Mouse (Mus musculus) frontal cortex, postnatal 36 days (tissue): ENCODE data around the gene Gm14226.
"Not testable (repeated sequence)": the region's sequence is repeated elsewhere in the genome, so short reads cannot be mapped to it uniquely, and the experiment has no call there.

ENCODE experiments used
- DNase-seq, 2 experiments: peaks; one replicate each; pipeline ENCODE4 v3.0.0; 2022; ENCODE audit warnings: low spot score in 2 of 2

Gene Gm14226

GRCm38 (mm10) chr2:155018251-155018755 lies at the start of gene Gm14226:
Gm14226 (plus strand) TSS chr2:155018266.
- not testable (repeated sequence) for DNase-seq

DNA sequence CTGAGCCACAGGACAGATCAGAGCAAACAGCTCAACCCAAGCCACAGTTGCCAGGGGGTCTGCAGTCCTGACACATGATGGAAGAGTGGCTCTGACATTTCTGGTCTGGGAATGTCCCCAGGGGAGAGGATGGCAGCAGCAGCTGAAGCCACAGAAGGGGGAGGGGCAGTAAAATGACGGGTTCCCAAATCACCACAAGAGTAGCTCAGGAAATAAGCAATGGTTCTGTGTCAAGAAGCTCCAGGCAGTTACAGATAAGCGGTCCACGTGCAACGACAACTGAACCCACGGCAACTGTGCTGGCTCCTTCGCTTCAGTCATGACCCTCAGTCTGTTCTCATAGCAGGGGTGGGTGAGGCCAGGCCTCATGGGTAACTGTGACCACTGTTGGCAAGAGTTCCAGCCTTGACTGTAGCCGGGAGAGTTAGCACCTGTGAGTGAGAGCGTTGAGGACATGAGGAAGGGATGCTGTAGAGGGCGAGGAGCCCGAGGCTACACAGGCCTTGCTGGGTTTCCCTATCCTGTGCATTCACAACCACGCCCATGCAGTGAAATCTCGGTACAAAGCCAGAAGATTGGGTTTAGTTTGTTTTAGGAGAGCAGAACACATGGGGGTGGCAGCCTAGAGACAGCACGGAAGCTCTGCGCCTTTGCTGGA lies 48.2 kb upstream of the Gm14226 start:
- not testable (repeated sequence) for DNase-seq

DNA sequence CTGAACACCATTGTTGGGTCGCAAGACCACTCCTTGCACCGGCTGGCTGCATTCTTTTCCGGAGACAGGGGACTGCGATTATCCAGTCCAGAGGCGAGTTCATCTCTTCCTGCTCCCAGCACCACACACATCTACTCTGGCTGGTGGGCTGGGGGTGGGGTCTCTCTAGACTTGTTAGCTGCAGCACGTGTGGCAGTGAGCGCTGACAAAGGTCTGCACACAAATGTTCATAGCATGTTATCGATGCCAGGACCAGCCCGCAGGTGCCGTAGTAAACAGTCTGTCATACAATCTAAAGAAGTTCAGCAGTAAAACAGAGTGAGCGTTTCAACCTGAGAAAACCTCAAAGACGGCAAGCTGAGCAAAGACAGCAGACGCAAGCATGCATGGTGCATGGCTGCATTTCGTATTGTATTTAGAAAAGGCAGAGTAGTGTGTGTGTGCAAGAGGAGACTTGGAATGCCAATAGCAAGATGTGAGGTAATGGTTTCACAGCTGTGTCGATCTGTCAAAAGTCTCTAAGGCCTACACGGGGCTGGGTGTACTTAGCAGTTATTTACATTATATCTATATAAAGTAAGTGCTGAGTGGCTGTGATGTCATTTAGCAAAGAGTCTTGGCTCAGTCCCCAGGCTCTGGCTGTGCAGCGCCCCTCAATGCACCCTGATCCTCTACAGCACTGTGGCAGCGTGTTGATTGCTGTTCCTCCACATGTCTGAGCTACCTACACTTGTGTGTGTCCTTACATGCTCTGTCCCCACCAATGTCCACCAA lies 46.0 kb upstream of the Gm14226 start:
- peak; percentile 9 to 27 for DNase-seq

- no peak for DNase-seq
These were observed 45.1 kb upstream of the Gm14226 start for GRCm38 (mm10) chr2:154972981-154973380.

- no peak for DNase-seq
These were observed 31.5 kb upstream of the Gm14226 start for GRCm38 (mm10) chr2:154986609-154987008.

- DNase-seq = no peak
These were observed 26.7 kb upstream of the Gm14226 start for GRCm38 (mm10) chr2:154991411-154991810.

GRCm38 (mm10) chr2:154992083-154992482 lies 26.0 kb upstream of the Gm14226 start:
- no peak for DNase-seq

DNA sequence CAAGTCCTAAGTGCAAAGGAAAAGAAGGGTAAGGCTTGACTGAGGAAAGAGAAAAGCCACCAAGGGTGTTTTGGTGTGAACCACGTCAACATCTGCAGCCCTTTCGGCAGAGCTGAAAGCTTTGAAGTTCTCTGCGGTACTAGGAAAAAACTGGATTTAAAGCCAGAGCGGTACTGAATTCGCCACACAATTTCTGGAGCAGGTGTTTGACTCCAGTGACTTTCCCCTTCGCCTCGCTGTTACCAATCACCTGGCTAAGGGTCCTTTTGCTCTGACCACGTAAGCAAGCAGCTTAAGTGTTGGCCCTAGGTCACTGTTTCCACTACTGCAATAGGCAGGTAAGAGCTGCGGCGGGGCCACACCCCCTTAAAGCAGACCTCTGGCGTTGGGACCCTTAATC lies 12.6 kb upstream of the Gm14226 start:
- DNase-seq = no peak

DNA sequence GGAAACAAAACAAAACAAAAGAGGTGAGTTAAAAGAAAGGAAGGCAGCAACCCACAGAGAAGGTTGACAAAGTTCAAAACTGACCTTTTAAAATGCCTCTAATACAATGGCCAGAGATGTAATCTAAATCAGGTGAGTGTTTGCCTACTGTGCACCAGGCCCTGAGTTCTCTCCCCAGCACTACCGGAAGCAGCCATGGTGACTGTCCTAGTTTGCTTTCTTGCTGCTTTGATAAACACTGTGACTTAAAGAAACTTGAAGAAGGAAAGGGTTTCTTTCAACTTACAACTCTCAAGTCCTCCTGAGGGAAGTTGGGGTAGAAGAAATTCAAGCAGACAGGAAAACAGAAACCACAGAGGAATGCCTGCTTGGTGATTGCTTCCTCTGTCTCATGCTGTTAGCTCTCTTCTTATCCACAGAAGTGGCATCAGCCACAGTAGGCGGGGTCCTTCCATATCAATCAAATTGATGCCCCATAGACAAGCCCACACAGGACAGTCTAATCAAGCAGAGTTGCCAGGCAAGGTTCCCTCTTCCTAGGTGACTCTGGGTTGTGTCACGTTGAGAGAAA lies 6.9 kb upstream of the Gm14226 start:
- DNase-seq = no peak

GRCm38 (mm10) chr2:155012991-155013390 lies 5.1 kb upstream of the Gm14226 start:
- no peak for DNase-seq

- DNase-seq = not testable (repeated sequence)
These were observed 1.3 kb upstream of the Gm14226 start for GRCm38 (mm10) chr2:155016751-155017150.

DNA sequence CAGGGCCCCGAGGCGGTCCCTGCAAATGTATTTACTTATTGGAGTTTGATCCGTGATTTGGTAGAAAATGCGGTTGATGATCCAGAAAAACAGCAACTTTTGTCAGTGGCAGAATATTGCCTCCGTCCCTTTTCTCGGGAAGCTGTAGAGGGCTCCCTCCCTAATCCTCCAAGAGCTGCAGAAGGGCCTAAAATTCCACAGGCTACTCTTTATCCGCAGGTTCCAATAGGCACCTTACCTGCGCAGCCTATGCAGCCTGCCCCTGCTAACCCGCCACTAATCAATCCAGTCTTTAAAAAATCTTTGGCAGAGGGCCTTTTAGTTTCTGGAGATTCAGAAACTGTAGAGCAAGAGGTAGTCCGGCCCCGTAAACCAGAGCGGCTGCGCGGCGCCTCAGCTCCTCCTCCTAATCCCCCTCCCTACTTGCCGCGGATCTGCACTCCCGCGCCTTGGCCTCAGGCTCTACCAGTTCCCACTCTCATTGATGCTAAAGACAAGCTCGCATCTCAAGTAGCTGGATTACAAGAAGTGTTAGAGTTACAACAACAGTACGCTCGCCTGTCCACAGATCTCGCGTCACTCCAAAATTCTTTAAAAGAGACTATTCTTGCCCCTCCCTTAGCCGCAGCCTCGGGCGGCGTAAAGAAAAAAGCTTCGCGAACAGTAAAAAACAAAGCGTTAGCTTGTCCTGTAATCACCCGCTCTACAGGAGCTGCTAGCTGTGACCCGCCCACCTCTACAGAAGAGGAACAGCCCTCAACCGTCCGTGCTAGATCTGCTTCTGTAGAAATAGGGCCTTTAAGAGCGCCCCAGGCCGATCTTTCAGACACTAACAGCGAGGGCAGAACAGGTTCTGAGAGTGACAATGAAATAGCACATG lies 936 bp downstream of the Gm14226 start:
- DNase-seq = peak; percentile 61 to 62

DNA sequence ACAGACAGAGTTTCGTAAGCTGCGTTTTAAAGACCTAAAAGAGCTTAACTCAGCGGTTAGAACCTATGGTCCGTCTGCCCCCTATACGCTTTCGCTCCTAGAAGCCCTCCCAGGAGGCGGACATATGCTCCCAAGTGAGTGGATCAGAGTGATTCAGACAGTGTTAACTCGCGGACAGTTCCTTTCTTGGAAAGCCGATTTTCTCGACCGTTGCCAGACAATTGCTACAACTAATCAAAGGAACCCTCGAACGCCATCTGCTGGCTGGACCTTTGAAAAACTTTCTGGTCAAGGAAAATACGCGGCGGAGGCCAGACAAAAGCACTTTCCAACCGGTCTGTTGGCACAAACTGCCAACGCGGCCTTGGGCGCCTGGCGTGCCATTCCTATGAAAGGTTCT lies 1.6 kb downstream of the Gm14226 start:
- DNase-seq = peak; percentile 89 to 93

DNA sequence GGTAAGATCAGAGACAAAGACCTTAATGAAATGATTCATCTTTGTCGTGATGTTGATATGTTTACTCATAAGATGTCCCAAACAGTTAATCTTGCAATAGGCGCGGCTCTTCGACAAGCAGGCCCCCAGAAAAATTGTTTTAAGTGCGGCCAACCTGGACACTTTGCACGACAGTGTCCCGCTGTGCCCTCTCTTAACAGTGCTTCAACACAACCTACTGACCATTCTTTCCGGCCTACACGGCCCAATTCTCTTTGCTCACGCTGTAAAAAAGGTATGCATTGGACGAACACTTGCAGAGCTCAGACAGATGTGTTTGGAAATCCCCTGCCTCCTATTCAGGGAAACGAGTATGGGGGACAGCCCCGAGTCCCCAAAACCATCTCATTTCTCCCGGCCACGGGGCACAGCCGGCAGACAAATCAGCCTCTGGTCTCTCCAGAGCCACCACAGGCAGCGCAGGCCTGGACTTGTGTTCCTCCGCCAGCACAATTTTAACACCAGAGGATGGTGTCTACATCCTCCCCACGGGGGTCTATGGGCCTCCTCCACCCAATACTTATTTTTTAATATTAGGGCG lies 2.3 kb downstream of the Gm14226 start:
- not testable (repeated sequence) for DNase-seq

GRCm38 (mm10) chr2:155030831-155031230 lies 12.8 kb downstream of the Gm14226 start:
- no peak for DNase-seq

GRCm38 (mm10) chr2:155032938-155033710 lies 15.1 kb downstream of the Gm14226 start:
- DNase-seq = no peak

DNA sequence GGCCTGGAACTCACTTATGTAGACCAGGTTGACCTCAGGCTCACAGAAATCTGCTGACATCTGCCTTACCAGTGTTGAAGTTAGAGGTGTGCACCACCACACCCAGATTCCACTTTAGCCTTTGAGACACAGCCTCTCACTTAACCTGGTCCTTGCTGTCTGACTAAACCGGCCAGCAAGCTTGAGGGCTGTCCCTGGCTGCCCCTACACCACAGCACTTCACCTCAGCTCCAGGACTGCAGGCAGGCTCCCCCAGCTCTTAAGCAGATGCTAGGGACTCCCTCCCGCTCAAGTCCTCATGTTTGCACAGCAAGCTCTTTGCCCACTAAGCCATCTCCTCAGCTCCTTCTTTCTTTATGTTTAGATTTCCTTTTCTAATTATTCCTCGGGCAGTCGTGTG lies 21.9 kb downstream of the Gm14226 start:
- DNase-seq = no peak

GRCm38 (mm10) chr2:155044542-155044941 lies 26.5 kb downstream of the Gm14226 start:
- no peak for DNase-seq

DNA sequence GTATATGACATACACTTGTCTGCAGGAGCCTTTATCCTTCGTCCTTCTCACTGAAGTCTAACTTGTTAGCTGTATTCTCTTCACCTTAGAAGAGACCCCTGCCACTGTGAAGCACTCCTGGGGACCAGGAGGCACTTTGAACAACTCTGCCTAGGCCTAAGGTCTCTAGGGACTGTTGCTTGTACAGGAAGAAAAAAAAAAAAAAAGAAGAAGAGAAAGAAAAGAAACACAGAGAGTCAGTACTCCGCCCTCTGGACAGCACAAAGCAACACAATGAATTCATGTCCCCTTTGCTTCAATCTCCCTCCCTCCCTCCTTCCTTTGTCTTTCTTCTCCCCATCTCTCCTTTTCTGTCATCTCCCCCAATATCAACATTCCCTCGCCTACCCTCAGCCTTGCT lies 27.0 kb downstream of the Gm14226 start:
- DNase-seq = no peak

DNA sequence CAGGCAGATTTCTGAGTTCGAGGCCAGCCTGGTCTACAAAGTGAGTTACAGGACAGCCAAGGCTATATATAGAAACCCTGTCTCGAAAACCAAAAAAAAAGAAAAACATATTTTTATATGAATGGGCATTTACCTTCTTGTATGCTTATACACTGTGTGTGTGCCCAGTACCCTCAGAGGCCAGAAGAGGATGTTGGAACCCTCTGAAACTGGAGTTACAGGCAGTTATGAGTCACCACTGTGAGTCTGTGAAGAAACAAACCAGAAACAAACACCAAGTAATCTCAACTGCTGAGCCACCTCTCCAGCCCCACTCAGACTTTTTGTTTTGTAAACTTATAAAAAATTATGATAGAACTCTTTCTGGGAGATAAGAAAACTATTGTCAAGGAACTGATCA lies 28.7 kb downstream of the Gm14226 start:
- no peak for DNase-seq
